Mouse (Mus musculus): ENCODE results near the gene Epp13. TPM values are rescaled to one million over a fixed set of nuclear protein-coding genes. Genes with fewer than 3 reads are reported as not detected.
A peak's percentile ranks its signal among the peaks of the same experiment; 100 is the strongest.
"Not testable (repeated sequence)": the region's sequence is repeated elsewhere in the genome, so short reads cannot be mapped to it uniquely, and the experiment has no call there.

The Epp13 gene
- total RNA-seq (2015; ENCODE audit: low replicate concordance) (not detected in 2 replicates), total RNA-seq (2017; ENCODE audit: low replicate concordance) (not detected in 2 replicates)

DNA sequence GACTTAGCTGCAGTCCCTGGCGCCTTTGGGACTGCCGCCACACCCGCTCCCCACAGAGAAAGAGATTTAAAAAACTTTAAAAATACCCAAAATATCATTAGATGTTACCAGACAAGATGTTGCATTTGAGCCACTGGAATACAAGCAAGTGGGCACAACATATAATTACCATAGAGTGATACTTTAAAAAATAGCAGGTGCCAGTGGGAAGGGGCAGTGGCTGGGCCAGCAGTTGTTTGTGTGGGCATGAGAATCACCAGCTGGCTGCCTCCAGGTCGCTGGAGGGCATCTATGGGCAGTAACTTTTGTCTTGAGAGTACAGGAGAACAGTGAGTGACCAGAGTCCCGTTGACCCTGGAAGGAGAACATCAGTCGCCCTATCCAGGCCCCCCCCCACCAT, at the start of gene Epp13:
Gene Epp13 (plus strand): TSS at position 301 of the 400 bp plus-strand sequence.
- no peak for ATAC-seq (replicated peaks; ENCODE audit: low FRiP score, poor library complexity, severe bottlenecking)

DNA sequence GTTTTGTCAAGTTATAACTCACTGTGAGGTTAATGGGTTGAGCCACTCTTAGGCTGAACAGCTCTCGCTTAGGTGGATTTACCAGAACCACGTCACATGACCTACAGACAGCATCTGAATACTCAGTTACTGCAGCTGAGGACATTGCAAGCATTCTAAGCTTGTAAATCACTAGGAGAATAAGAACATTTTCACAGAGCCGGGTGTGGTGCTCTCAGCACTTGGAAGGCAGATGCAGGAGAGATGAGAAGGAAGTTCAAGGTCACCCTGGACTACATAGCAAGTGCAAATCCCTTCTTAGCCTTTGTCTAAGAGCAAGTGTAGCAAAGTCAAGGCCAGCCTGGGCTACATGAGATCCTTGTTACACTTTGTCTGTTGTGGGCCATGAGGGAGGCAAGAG, 48.3 kb upstream of the Epp13 start:
- no peak for ATAC-seq (replicated peaks; ENCODE audit: low FRiP score, poor library complexity, severe bottlenecking)

- ATAC-seq (replicated peaks; ENCODE audit: low FRiP score, poor library complexity, severe bottlenecking) = no peak
Observed at GRCm38 (mm10) chr7:6213144-6213543, 39.4 kb upstream of the Epp13 start.

DNA sequence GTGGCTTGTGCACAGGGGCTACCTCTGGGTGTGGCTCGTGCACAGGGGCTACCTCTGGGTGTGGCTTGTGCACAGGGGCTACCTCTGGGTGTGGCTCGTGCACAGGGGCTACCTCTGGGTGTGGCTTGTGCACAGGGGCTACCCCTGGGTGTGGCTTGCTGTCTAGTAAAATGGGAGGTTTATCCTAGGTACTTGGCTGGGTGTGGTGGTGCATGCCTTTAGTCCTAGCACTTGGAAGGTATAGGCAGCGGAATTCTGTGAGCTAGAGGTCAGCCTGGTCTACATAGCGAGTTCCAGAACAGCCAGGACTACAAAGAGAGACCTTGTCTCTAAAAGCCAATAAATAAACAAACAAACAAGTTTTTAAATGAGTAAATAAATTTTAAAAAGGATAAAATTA, 37.8 kb upstream of the Epp13 start:
- not testable (repeated sequence) for ATAC-seq (replicated peaks; ENCODE audit: low FRiP score, poor library complexity, severe bottlenecking)

DNA sequence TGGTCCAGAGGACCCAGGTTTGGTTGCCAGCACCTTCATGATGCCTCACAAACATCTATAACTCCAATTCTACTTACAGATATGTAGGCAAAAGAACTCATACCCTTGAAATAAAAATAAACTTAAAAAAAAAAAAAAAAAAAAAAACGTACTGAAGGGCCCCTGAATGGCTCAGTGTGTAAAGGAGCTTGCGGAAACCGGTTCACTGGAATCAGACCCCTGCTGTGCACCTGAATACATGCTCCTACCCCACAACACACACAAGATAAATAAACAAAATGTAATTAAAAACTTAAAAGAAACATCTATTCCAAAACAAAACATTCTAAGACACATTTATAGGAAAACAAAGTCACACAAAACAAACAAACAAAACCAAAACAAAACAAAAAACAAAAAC, 32.4 kb upstream of the Epp13 start:
- no peak for ATAC-seq (replicated peaks; ENCODE audit: low FRiP score, poor library complexity, severe bottlenecking)

DNA sequence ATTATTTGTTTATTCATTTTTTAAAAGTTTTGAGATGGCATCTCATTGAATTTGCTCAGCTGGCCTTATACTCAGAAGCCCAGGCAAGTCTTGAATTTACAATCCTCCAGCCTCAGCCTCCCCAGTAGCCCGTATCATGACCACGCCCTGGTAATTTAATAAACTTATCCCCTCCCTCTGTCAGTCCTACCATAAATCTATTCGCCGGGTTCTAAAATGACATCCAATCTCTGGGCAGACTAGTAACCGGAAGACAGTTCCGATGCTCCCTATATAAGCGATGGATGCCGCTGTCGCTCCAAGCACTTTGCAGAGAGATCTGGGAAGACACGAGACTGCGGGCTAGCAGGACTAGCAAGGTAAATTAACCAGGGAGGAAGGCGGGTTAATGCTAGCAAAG, 30.5 kb upstream of the Epp13 start, which contains the start of gene Zscan5b:
Gene Zscan5b (plus strand): TSS at position 301 of the 400 bp plus-strand sequence.
- no peak for ATAC-seq (replicated peaks; ENCODE audit: low FRiP score, poor library complexity, severe bottlenecking)

GRCm38 (mm10) chr7:6228491-6228890, 24.0 kb upstream of the Epp13 start:
- ATAC-seq (replicated peaks; ENCODE audit: low FRiP score, poor library complexity, severe bottlenecking) = not testable (repeated sequence)

- ATAC-seq (replicated peaks; ENCODE audit: low FRiP score, poor library complexity, severe bottlenecking) = no peak
Observed at GRCm38 (mm10) chr7:6239787-6240186, 12.7 kb upstream of the Epp13 start.

DNA sequence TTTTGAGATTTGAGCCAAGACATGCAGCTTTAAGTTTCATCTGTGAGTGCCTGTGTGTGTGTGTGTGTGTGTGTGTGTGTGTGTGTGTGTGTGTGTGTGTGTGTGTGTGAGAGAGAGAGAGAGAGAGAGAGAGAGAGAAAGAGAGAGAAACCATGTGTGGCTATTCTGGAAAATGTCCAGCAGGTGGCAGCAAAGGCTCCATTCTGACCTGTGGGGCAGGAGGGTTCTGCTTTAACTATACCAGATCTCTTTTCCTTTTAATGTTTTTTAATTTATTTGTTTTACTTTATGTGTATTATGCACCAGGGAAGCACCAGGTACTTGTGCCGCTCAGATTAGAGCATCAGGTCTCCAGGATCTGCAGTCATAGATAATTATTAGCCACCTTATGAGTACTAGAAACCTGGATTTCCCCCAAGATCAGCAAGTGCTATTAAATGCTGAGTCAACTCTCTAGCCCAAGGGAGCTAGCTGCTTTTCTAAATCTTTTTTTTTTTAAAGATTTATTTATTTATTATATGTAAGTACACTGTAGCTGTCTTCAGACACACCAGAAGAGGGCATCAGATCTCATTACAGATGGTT, 11.6 kb upstream of the Epp13 start:
- peak; percentile 69 for ATAC-seq (replicated peaks; ENCODE audit: low FRiP score, poor library complexity, severe bottlenecking)

- ATAC-seq (replicated peaks; ENCODE audit: low FRiP score, poor library complexity, severe bottlenecking) = no peak
Observed at GRCm38 (mm10) chr7:6244361-6245292, 7.9 kb upstream of the Epp13 start.

DNA sequence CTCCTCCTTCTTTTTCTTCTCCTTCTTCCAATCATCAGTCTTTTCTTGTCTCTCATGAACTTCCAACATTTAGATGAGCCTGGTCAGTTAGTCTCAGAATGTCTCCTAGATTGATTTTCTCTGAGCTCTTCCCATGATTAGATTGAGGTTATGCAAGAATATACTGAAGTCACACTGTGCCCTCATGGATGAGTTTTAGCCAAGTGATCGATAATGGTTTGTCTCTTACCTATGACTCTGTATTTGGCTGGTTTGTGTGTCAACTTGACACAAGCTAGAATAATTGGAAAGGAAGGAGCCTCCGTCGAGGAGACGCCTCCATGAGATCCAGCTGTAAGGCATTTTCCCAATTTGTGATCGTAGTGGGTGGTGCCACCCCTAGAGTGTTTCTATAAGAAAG, 1.9 kb downstream of the Epp13 start:
- ATAC-seq (replicated peaks; ENCODE audit: low FRiP score, poor library complexity, severe bottlenecking) = no peak

- no peak for ATAC-seq (replicated peaks; ENCODE audit: low FRiP score, poor library complexity, severe bottlenecking)
Observed at GRCm38 (mm10) chr7:6257386-6257785, 4.9 kb downstream of the Epp13 start.

DNA sequence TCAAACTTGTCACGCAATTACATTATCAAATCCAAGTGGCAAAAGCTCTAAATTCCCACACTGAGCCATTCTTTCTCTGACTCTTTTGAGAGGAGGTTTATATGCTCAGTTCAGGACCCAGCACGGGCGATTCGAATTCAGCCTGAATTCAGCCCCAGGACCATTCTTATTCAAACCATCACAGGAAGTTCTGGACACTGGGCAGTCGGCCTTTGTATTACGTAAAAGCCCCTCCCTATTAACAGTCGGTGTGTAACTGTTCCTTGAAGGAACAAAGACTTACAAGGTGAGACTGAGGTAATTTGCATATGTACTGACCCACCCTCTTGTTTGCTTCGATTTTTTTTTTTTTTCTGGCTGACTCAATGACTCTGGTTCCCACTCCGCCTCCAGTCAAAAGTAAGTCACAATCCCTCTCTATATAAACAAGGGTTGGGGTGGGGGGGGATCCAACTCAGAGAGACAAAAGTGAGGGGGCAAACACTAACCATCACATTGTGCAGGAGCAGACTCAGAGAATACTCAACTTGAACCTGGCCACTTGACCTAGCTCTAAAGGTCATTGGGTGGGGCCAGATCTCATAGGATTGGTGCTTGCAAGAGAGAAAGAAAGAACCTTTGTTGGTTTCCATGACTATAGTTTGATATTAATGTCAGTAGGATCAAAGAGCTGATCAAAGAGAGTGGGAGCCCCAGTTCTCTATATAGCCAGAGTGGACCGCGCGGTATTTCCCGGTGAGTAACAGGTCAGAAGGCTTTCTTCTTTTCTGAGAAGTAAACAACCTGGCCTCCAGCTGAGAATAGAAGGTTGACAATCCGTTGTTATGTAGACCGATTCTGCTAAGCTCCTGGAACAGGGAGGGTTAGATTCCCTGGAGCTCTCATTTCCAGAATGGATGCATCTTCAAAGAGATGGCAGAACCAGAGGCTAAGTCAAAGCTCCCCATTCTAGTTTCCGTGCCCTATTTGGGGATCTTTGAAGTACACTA, 6.0 kb downstream of the Epp13 start:
- no peak for ATAC-seq (replicated peaks; ENCODE audit: low FRiP score, poor library complexity, severe bottlenecking)

DNA sequence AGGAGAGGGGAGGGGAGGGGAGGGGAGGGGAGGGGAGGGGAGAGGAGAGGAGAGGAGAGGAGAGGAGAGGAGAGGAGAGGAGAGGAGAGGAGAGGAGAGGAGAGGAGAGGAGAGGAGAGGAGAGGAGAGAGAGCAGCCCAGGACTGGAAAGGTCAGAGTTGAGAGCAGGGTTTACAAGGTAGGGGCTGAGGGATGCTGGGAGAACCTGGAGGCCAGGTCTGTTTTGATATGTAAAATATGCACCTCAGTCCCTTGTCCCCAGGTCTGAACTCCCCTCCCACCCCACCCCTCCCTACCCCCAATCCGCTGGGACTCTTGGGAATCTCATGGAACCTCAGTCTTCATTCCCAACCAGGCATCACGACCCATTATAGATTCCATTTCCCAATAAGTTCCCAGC, 7.5 kb downstream of the Epp13 start:
- not testable (repeated sequence) for ATAC-seq (replicated peaks; ENCODE audit: low FRiP score, poor library complexity, severe bottlenecking)

- ATAC-seq (replicated peaks; ENCODE audit: low FRiP score, poor library complexity, severe bottlenecking) = no peak
Observed at GRCm38 (mm10) chr7:6262120-6262519, 9.6 kb downstream of the Epp13 start.

DNA sequence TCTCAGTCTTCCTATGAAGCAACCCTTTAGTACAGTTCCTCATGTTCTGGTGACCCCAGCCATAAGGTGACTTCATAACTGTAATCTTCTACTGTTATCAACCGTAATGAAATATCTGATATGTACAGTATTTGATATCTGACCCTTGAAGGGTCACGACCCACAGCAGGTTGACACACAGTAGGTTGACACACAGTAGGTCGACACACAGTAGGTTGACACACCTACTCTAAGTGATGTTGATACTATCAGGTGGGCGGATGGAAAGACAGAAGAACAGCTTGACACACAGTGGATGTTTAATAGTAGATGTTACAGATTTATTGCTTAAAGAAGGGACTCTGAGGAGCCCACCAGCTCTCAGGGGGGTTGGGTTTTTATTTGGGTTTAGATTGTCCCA, 10.5 kb downstream of the Epp13 start:
- ATAC-seq (replicated peaks; ENCODE audit: low FRiP score, poor library complexity, severe bottlenecking) = no peak

DNA sequence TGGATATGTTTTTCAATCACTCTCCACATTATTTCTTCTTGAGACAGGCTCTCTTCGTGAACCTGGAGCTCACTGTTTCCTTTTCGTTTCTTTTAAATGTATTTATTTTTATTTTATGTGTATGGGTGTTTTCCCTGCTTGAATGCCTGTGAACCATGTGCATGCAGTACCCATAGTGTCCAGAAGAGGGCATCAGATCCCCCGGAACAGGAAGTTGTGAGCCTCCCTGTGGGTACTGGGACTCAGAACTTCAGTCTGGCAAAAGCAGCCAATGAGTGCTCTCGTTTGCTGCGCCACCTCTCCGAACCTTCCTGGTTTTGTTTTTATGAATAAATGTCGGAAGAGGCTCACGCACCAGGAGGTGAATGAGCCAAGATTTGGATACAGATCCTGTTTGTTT, 13.2 kb downstream of the Epp13 start:
- ATAC-seq (replicated peaks; ENCODE audit: low FRiP score, poor library complexity, severe bottlenecking) = peak; percentile 62; the same call in 1 of the 2 replicates

DNA sequence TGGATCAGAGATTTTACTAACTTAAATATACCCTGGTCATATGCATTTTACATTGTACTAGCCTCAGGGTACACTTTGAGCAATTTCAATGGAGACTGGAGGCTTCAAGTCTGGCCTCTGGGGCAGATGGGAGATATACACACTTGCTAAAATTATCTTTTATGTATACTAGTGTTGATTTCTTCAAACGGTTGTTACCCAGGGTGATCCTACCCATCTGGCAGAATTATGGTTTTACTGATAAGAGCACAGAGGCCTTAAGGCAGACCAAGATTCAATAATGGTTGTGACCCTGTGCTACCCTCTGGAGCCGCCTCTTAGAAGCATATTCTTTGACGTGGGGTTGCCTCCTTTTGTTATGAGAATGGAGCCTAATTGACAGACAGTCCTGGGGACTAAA, 25.4 kb downstream of the Epp13 start:
- ATAC-seq (replicated peaks; ENCODE audit: low FRiP score, poor library complexity, severe bottlenecking) = no peak

- peak; percentile 71 for ATAC-seq (replicated peaks; ENCODE audit: low FRiP score, poor library complexity, severe bottlenecking)
Observed at GRCm38 (mm10) chr7:6282749-6283148, 30.2 kb downstream of the Epp13 start.
